Mouse (Mus musculus) monocyte, adult 2 months (primary cell): ENCODE results near the gene Spc24.

Experiments
- DNase-seq, 2 experiments: peaks; one replicate each; pipeline ENCODE4 v3.0.0; 2022; ENCODE audit warnings: low spot score in 2 of 2, low read depth in 1 of 2

Gene Spc24

DNA sequence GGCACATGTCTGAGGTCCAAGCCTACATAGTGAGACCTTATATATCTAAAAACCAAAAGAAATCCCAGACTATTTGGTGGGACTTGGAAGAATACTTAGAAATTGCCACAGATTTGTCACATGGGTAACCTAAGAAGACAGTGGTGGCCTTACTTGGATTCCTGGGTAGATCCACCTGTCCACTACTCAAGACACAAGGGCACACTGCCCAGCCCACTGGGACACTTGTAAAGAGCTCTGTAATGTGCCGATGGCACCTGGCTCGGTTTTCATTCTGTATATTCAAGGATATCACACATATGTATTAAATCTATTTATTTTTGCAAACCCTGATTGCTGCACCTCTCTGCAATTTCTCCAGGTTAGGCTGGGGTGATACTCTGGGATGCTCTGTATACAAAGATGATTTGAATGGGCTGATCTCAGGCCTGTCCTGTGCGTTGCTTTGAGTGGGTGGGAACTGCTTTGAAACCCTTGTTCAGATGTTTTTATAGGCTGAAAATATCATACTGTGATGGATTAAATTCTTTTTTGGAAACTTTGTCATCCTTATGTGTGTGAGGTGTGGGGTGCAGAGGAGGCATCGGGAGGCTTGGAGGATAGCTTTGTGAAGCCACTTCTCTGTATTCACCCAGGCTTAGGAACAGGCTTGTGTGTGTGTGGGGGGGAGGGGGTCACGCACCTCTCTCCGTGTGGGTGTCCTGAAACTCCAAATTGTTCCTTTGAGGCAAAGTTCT lies 10.6 kb downstream of the Spc24 start:
- DNase-seq, result no peak

- no peak for DNase-seq
Observed at GRCm38 (mm10) chr9:21748491-21748890, 11.6 kb downstream of the Spc24 start.

DNA sequence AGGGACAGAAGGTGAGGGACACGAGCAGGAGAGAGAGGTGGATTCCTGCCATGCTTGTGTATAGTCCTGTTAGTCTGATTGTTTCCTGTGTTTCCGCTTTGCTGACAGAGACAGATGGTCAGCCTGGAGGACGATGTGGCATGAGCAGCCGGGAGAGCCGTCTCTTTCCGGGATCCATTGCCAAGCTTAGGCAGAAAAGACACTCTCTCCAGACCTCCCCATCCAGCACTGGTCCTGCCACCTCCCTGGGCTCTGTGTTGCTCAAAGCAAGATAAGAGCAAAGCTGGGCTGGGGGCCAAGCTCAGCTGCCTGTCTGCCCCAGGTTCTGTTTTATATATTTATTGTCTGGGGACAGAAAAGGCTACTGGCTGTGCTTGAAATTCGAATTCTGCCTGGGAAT lies 12.1 kb downstream of the Spc24 start:
- DNase-seq, result no peak

GRCm38 (mm10) chr9:21747238-21747774 lies 12.8 kb downstream of the Spc24 start:
- DNase-seq, result no peak

DNA sequence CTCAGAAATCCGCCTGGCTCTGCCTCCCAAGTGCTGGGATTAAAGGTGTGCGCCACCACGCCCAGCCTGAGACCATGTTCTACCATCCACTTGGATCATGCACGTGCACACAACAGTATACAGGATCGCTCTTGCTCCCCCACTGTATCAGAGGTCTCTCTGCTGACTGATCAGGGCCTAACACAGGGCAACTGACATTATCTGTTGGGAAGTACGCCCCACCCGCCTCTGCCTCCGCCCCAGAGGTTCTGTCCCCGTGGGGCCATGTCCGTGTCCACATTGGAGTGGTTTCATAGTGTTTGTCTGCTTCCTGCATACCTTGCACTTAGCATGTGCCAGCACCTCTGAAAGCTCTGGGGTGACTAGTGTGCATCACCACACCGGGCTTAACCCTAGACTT lies 18.6 kb downstream of the Spc24 start:
- DNase-seq, result no peak

DNA sequence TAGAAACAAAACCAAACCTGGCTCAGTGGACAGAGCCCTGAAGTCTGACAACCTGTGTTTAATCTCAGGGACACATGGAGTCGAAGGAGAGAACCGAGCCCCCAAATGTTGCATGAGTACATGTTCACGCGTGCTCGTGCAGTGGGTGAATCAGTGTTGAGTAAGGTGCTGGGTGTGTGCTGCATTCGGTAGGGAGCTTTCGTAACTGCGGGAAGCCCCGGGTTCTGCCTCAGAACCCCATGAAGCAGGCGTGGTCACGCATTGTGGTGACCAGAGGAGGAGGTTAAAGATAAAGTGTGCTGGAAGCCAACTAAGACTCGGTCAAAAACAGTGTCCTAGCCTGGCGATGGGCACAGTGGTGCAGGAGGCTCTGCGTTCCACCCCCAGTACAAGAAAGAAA lies 19.7 kb downstream of the Spc24 start:
- peak; percentile 56 to 64 for DNase-seq

GRCm38 (mm10) chr9:21738776-21739175 lies 21.3 kb downstream of the Spc24 start:
- no peak for DNase-seq

DNA sequence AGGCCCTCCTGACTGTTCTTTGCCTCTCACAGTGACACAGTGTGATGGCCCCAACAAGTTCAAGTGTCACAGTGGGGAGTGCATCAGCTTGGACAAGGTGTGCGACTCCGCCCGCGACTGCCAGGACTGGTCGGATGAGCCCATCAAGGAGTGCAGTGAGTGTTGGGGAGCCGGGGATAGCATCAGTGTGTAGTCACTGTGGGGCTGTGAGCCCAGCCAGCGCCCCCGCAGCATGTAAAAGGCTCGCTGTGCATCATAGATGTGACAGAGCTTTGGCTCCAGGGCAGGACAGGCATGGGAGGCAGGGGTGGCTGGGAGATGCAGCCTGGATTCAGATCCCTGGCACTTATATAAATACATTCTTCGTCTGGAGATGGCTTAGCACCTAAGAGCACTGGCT lies 22.9 kb downstream of the Spc24 start:
- no peak for DNase-seq

- no peak for DNase-seq
Observed at GRCm38 (mm10) chr9:21736580-21736979, 23.5 kb downstream of the Spc24 start.

DNA sequence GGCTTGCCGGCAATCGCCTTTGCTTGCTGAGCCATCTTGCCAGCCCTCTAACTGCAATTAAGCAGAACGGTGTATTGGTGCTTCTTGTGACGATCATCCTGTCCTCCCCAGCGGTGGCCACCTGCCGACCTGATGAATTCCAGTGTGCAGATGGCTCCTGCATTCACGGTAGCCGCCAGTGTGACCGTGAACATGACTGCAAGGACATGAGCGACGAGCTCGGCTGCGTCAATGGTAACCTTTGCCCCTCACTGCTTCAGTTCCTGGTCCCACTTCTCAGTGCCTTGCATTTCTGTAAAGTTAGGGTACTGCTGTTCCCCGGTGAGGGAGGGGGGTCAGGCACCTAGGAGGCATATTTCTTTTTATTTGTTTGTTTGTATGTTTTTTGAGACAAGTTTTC lies 25.0 kb downstream of the Spc24 start:
- DNase-seq, result no peak

- DNase-seq, result no peak
Observed at GRCm38 (mm10) chr9:21733989-21734388, 26.1 kb downstream of the Spc24 start.

- DNase-seq, result no peak
Observed at GRCm38 (mm10) chr9:21733446-21733845, 26.7 kb downstream of the Spc24 start.

DNA sequence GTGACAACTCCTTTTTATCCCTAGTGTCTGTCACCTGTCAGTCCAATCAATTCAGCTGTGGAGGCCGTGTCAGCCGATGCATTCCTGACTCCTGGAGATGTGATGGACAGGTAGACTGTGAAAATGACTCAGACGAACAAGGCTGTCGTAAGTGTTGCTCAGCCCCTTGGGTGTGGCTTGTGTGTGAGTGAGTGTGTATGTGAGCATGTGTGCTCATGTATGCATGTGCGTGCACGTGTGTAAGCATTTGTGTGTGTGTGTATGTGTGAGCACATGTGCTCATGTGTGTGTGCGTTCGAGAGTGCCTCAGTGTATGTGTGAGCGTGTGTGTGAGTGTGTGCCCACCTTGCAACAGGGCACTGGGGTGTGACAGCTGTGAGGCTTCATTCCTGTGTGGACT lies 27.8 kb downstream of the Spc24 start:
- DNase-seq, result no peak

DNA sequence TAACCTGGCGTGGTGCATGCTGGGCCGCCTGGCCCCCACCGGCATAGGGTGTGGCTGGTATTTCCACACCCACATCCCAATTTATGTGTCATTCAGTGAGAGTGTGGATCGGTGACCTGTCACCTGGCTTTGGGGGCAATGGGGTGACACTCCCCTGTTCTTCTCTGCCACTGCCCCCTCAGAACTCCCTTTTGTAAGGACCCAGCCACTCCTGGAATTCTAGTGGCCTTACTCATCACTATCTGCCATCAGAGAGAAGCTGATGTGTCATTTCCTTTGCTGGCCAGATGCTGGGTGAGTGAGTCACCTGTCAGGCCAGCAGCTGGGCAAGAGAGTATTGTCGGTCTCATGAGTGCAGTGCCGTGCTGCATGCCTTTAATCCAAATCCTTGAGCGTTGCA lies 30.8 kb downstream of the Spc24 start:
- no peak for DNase-seq

GRCm38 (mm10) chr9:21728261-21728832 lies 31.8 kb downstream of the Spc24 start:
- no peak for DNase-seq

GRCm38 (mm10) chr9:21726218-21726975 lies 33.7 kb downstream of the Spc24 start:
- DNase-seq, result no peak

DNA sequence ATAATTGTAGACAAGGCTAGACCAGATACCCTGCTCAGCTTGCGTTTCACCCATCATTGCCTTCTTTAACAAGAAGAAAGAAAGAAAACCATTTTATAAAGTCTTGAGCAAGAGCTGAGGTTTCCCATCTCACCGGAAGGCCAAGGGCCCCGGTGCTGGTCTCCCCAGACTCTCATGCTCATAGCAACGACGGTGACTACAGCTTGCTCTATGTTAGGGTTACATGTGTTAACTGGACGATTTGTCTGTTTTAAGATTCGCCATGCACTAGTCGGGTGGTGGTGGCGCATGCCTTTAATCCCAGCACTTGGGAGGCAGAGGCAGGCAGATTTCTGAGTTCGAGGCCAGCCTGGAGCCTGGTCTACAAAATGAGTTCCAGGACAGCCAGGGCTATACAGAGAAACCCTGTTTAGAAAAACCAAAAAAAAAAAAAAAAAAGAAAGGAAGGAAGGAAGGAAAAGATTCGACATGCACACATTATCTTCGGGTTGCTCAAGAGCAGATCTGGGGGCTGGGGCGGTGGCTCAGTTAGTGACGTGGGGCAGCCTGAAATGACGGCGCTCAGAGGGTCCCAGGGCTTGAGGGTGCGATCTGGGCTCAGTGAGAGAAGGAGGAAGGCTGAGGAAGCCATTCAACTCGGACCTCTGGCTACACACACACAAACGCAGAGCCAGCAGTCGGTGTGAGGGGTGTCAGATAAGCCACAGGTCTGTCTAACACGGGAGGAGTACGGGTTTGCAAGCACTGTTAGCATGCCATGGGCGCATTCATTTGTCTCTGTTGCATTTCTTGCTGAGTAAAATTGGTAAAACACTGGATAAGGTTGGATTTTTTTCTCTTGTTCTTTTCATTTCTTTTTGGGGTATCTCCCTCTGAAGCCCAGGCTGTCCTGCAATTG lies 34.6 kb downstream of the Spc24 start:
- no peak for DNase-seq

DNA sequence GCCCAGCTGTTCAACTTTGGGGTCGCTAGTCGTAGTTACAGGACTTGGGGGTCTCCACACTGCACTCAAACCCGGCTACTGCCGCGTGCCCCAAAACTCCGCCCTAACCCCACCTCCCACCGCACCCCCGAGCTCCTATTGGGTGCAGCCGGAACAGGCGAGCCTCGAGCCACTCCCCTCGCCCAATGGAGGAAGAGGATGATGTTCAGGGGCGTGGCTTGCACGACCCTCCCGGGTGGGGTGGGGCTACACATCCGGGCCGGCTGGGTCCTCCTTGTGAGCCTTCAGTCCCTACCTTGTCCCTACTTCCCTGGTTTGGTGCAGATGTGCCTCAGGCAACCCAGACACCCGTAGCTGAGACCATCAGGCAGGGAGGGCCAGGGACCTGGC lies 36.0 kb downstream of the Spc24 start:
- DNase-seq, result peak; percentile 70 to 77

- DNase-seq, result peak; percentile 80 to 83
Observed at GRCm38 (mm10) chr9:21723377-21724146, 36.5 kb downstream of the Spc24 start, which contains the start of gene Ldlr. TSS of gene Ldlr (plus strand) at chr9:21723483.

GRCm38 (mm10) chr9:21721036-21721435 lies 39.1 kb downstream of the Spc24 start:
- no peak for DNase-seq
